Mouse (Mus musculus) embryonic facial prominence, embryonic 14.5 days (tissue): ENCODE measurements at regions not wholly inside any gene's neighbourhood (a gene's known extent, or its start where the extent isn't known, plus 50 kb on each side); places are given as distances from the start of the nearest gene placed in this dataset.

Source experiments
- ATAC-seq: fragments of 200-750 bp; cut with Nextera tagmentation; 2 replicates; pipeline ENCODE4 v1.8.0; 2017; ENCODE audit warnings: low read depth, moderate number of reproducible peaks, moderate TSS enrichment
- DNase-seq: peaks from one replicate; pipeline ENCODE4 v3.0.0-alpha.2; 2015; ENCODE audit warnings: low spot score
- H3K27ac ChIP-seq: fragments of 300-500 bp; sonication (generic); replicated peaks from 2 replicates; pipeline ENCODE4 v1.5.1; 2014; ENCODE audit warnings: low read depth, mild to moderate bottlenecking, low read length, moderate library complexity
- H3K27me3 ChIP-seq: fragments of 300-500 bp; sonication (generic); replicated peaks from 2 replicates; pipeline ENCODE4 v1.6.1; 2014; ENCODE audit warnings: low read length; ENCODE audit not compliant: control insufficient read depth, insufficient read depth
- H3K36me3 ChIP-seq: fragments of 300-500 bp; sonication (generic); 2 replicates; pipeline ENCODE4 v1.6.1; 2014; ENCODE audit warnings: low read length, mixed read lengths; ENCODE audit not compliant: control insufficient read depth, insufficient read depth
- H3K4me1 ChIP-seq: fragments of 300-500 bp; sonication (generic); 2 replicates; pipeline ENCODE4 v1.6.1; 2014; ENCODE audit warnings: antibody characterized with exemption, low read length; ENCODE audit not compliant: control insufficient read depth, insufficient read depth
- H3K4me2 ChIP-seq: fragments of 300-500 bp; sonication (generic); 2 replicates; pipeline ENCODE4 v1.6.1; 2014; ENCODE audit warnings: low read depth, mild to moderate bottlenecking, low read length, moderate library complexity, mixed read lengths
- H3K4me3 ChIP-seq: fragments of 300-500 bp; sonication (generic); 2 replicates; pipeline ENCODE4 v1.5.1; 2014; ENCODE audit warnings: low read depth, mild to moderate bottlenecking, low read length
- H3K9ac ChIP-seq: fragments of 300-500 bp; sonication (generic); 2 replicates; pipeline ENCODE4 v1.6.1; 2014; ENCODE audit warnings: low read depth, mild to moderate bottlenecking, low read length, moderate library complexity, mixed read lengths
- H3K9me3 ChIP-seq: fragments of 300-500 bp; sonication (generic); 2 replicates; pipeline ENCODE4 v1.6.1; 2016; ENCODE audit warnings: low read length; ENCODE audit not compliant: control insufficient read depth
- WGBS: fragments of 180-500 bp; shearing (Covaris S2); extraction: QIAGEN DNeasy Blood & Tissue Kit; methylation state at CpG from one replicate; pipeline ENCODE4 v1.1.7; 2014; 5-methylcytosine and 5-hydroxymethylcytosine counted together

DNA sequence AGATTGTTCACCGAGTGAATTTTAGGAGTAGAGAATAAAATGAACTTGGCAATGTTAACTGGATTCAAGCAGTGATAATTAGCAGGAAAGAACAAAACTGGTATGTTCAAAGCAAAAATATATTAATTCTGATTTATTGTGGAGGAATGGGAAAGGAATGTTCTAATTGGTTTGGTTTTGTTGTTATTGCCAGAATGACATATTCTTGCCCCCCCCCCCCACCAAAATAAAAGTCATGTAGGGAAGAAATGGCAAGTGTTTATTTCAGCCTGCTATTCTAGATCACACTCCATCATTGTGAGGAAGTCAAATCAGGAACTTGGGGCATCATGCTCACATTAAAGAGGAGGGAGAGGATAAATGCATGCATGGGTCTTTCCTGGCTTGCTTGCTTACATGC lies 1064.1 kb upstream of the Lrrtm3 start:
- Histone ChIP-seq H3K9ac (no peak overlapping the region), H3K36me3 (no peaks in the 10 kb centered on the region), H3K9me3 (no peaks in the 10 kb centered on the region), H3K27me3 (no peaks in the 10 kb centered on the region), H3K4me1 (no peaks in the 10 kb centered on the region), H3K27ac (no peak overlapping the region), H3K4me3 (no peak overlapping the region), H3K4me2 (no peak overlapping the region)
- DNase-seq (no peak), ATAC-seq (no peak)
- WGBS: 91% methylated on average over 1 of the region's 1 CpGs

GRCm38 (mm10) chr10:65124940-65125610 lies 1035.0 kb upstream of the Lrrtm3 start:
- no peak overlapping the region for H3K4me3 ChIP-seq
- H3K9me3 ChIP-seq: no peaks in the 10 kb centered on the region
- no peaks in the 10 kb centered on the region for H3K27me3 ChIP-seq
- H3K36me3 ChIP-seq: no peaks in the 10 kb centered on the region
- H3K27ac ChIP-seq: no peak overlapping the region
- no peaks in the 10 kb centered on the region for H3K4me1 ChIP-seq
- DNase-seq (no peak), ATAC-seq (no peak)
- H3K9ac ChIP-seq: no peak overlapping the region
- H3K4me2 ChIP-seq: no peak overlapping the region
- 42% methylated on average over 5 of the region's 5 CpGs for WGBS

GRCm38 (mm10) chr10:65118212-65118611 lies 1028.1 kb upstream of the Lrrtm3 start:
- Histone ChIP-seq H3K9ac (no peak overlapping the region), H3K4me1 (no peaks in the 10 kb centered on the region), H3K36me3 (no peaks in the 10 kb centered on the region), H3K27me3 (no peaks in the 10 kb centered on the region), H3K4me3 (no peak overlapping the region), H3K9me3 (no peaks in the 10 kb centered on the region), H3K4me2 (no peak overlapping the region), H3K27ac (no peak overlapping the region)
- no peak for DNase-seq
- no peak for ATAC-seq
- 75% methylated on average over 1 of the region's 1 CpGs for WGBS

GRCm38 (mm10) chr10:65114586-65114985 lies 1024.5 kb upstream of the Lrrtm3 start:
- ATAC-seq: no peak
- no peaks in the 10 kb centered on the region for H3K4me1 ChIP-seq

DNA sequence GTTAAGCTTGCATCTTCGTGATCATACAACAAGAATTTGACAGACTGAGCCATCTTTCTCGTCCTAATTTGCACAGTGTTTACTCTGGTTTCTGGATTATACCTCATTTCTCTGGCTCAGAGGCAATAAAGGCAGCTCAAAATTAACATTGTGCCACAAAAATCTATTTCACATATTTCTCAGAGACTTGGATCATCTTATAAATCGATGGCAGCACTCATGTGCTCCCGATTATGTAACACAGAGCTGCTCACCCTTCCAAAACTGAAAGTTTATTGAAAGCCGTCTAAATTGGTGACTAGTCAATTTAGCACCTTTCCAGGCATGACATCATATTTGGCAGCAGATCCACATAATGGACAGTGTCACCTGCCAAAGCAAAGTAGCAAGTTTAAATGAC lies 1020.7 kb upstream of the Lrrtm3 start:
- H3K27me3 ChIP-seq: no peaks in the 10 kb centered on the region
- no peaks in the 10 kb centered on the region for H3K4me1 ChIP-seq
- H3K9ac ChIP-seq: no peak overlapping the region
- DNase-seq (no peak), ATAC-seq (no peak)
- H3K36me3 ChIP-seq: no peaks in the 10 kb centered on the region
- WGBS: 72% methylated on average over 5 of the region's 5 CpGs
- H3K4me2 ChIP-seq: no peak overlapping the region
- no peaks in the 10 kb centered on the region for H3K9me3 ChIP-seq
- no peak overlapping the region for H3K4me3 ChIP-seq
- H3K27ac ChIP-seq: no peak overlapping the region

More at GRCm38 (mm10) chr10:65114586-65114985, 1024.5 kb upstream of the Lrrtm3 start:
- Histone ChIP-seq H3K4me2 (no peak overlapping the region), H3K27me3 (no peaks in the 10 kb centered on the region), H3K4me3 (no peak overlapping the region), H3K36me3 (no peaks in the 10 kb centered on the region), H3K9me3 (no peaks in the 10 kb centered on the region), H3K27ac (no peak overlapping the region), H3K9ac (no peak overlapping the region)
- no peak for DNase-seq

- Histone ChIP-seq H3K4me3 (no peak overlapping the region), H3K27me3 (no peaks in the 10 kb centered on the region), H3K4me1 (no peaks in the 10 kb centered on the region), H3K36me3 (no peaks in the 10 kb centered on the region), H3K9me3 (no peaks in the 10 kb centered on the region), H3K4me2 (no peak overlapping the region), H3K9ac (no peak overlapping the region), H3K27ac (no peak overlapping the region)
- DNase-seq: no peak
- WGBS: 75% methylated on average over 2 of the region's 2 CpGs
- no peak for ATAC-seq
Measured at GRCm38 (mm10) chr10:65107413-65107812, 1017.3 kb upstream of the Lrrtm3 start.

GRCm38 (mm10) chr10:65084446-65084845 lies 994.4 kb upstream of the Lrrtm3 start:
- H3K9me3 ChIP-seq: no peaks in the 10 kb centered on the region
- WGBS: 57% methylated on average over 2 of the region's 2 CpGs
- no peak overlapping the region for H3K4me2 ChIP-seq
- DNase-seq: no peak
- H3K36me3 ChIP-seq: no peaks in the 10 kb centered on the region
- H3K9ac ChIP-seq: no peak overlapping the region
- no peaks in the 10 kb centered on the region for H3K4me1 ChIP-seq
- no peak overlapping the region for H3K27ac ChIP-seq
- no peak overlapping the region for H3K4me3 ChIP-seq
- ATAC-seq: no peak
- H3K27me3 ChIP-seq: no peaks in the 10 kb centered on the region

DNA sequence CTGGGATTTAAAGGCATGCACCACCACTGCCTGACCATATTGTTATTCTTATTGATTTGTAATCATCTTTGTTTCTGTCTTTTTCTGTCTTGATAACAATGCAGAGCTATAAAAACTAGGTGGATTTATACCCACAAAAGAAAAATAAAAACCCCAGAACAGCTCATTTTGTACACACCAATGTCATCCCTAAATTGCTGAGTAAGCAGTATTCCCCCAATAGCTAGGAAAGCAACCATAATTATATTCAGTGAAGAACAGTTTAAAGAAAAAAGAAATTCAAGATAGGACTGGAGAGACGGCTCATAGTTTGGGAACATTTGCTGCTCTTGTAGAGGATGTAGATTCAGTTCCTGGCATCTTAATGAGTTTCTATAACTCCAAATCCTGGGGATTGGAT lies 991.6 kb upstream of the Lrrtm3 start:
- no peak overlapping the region for H3K9ac ChIP-seq
- WGBS: 81% methylated on average over 1 of the region's 1 CpGs

GRCm38 (mm10) chr10:65058086-65058485 lies 968.0 kb upstream of the Lrrtm3 start:
- Histone ChIP-seq H3K9me3 (no peaks in the 10 kb centered on the region), H3K4me1 (no peaks in the 10 kb centered on the region), H3K4me2 (no peak overlapping the region), H3K9ac (no peak overlapping the region), H3K27me3 (no peaks in the 10 kb centered on the region), H3K27ac (no peak overlapping the region), H3K4me3 (no peak overlapping the region), H3K36me3 (no peaks in the 10 kb centered on the region)
- no peak for ATAC-seq
- peak; percentile 26 for DNase-seq

More for the DNA sequence above, 991.6 kb upstream of the Lrrtm3 start:
- Histone ChIP-seq H3K4me1 (no peaks in the 10 kb centered on the region), H3K4me2 (no peak overlapping the region), H3K9me3 (no peaks in the 10 kb centered on the region), H3K4me3 (no peak overlapping the region), H3K27ac (no peak overlapping the region), H3K27me3 (no peaks in the 10 kb centered on the region), H3K36me3 (no peaks in the 10 kb centered on the region)
- DNase-seq (no peak), ATAC-seq (no peak)
